Mouse (Mus musculus) liver, embryonic 14.5 days (tissue): ENCODE results near the gene Lim2. TPM values are rescaled to one million over a fixed set of nuclear protein-coding genes. Genes with fewer than 3 reads are reported as not detected.
A peak's percentile ranks its signal among the peaks of the same experiment; 100 is the strongest.

Experiments used
- ATAC-seq: fragments of 200-750 bp; cut with Nextera tagmentation; 2 replicates; pipeline ENCODE4 v1.8.0; 2017; ENCODE audit warnings: moderate number of reproducible peaks, mild to moderate bottlenecking, moderate library complexity; ENCODE audit not compliant: insufficient read depth
- DNase-seq, 3 experiments: peaks; one replicate each; pipeline ENCODE4 v3.0.0-alpha.2; 2012 to 2013; ENCODE audit warnings: low read depth in 3 of 3, low spot score in 3 of 3
- H3K27ac ChIP-seq: fragments of 300-500 bp; sonication (generic); 2 replicates; pipeline ENCODE4 v1.5.1; 2014; ENCODE audit warnings: moderate library complexity, mild to moderate bottlenecking, control low read depth, inconsistent platforms
- H3K27me3 ChIP-seq: fragments of 300-500 bp; sonication (generic); 2 replicates; pipeline ENCODE4 v1.6.1; 2014; ENCODE audit warnings: mild to moderate bottlenecking, low read length, moderate library complexity; ENCODE audit not compliant: control insufficient read depth, insufficient read depth
- H3K36me3 ChIP-seq: fragments of 300-500 bp; sonication (generic); replicated peaks from 2 replicates; pipeline ENCODE4 v1.6.1; 2014; ENCODE audit warnings: low read depth; ENCODE audit not compliant: control insufficient read depth, insufficient read depth
- H3K4me1 ChIP-seq, 2 experiments: fragments of 200-500 bp in 1 of 2; fragments of 300-500 bp in 1 of 2; sonication (generic) in 1 of 2; replicated peaks; 2 replicates each; pipeline ENCODE4 v1.6.1; 2012 to 2014; ENCODE audit warnings: antibody characterized with exemption in 1 of 2, inconsistent platforms in 1 of 2, low read length in 1 of 2; ENCODE audit not compliant: control insufficient read depth in 2 of 2, insufficient read depth in 2 of 2
- H3K4me2 ChIP-seq: fragments of 300-500 bp; sonication (generic); 2 replicates; pipeline ENCODE4 v1.6.1; 2014; ENCODE audit warnings: low read depth, mild to moderate bottlenecking, control low read depth, moderate library complexity
- H3K4me3 ChIP-seq, 2 experiments: fragments of 200-500 bp in 1 of 2; fragments of 300-500 bp in 1 of 2; sonication (generic) in 1 of 2; 2 replicates each; pipeline ENCODE4 v1.5.1; 2012 to 2014; ENCODE audit warnings: low read depth in 2 of 2, low read length in 2 of 2, mild to moderate bottlenecking in 2 of 2, control low read depth in 1 of 2, inconsistent platforms in 1 of 2, moderate library complexity in 1 of 2; ENCODE audit not compliant: insufficient read depth in 1 of 2
- H3K9ac ChIP-seq: fragments of 300-500 bp; sonication (generic); replicated peaks from 2 replicates; pipeline ENCODE4 v1.6.1; 2014; ENCODE audit warnings: mild to moderate bottlenecking, control low read depth, moderate library complexity
- H3K9me3 ChIP-seq: fragments of 300-500 bp; sonication (generic); 2 replicates; pipeline ENCODE4 v1.6.1; 2016; ENCODE audit warnings: low read length, mixed read lengths; ENCODE audit not compliant: control insufficient read depth
- CTCF ChIP-seq: IDR thresholded peaks from 2 replicates; pipeline ENCODE4 v1.5.1; 2016; ENCODE audit warnings: antibody characterized with exemption, low read depth, control low read depth
- EP300 ChIP-seq: IDR thresholded peaks from 2 replicates; pipeline ENCODE4 v1.6.1; 2016; ENCODE audit warnings: antibody characterized with exemption, low read depth
- WGBS: fragments of 180-500 bp; shearing (Covaris S2); extraction: QIAGEN DNeasy Blood & Tissue Kit; methylation state at CpG from one replicate; pipeline ENCODE4 v1.1.7; 2014; ENCODE audit not compliant: insufficient replicate concordance; 5-methylcytosine and 5-hydroxymethylcytosine counted together
- polyA plus RNA-seq, 2 experiments: library from polyadenylated mRNA; depleted of rRNA in 1 of 2; stranded (reverse) in 1 of 2; unstranded in 1 of 2; fragments of >200 nt; fragmentation: Nextera tagmentation in 1 of 2; extraction: Ambion mirVana in 1 of 2; gene quantifications; 2 replicates each; pipeline versions ENCODE4 v1.2.1 to v1.2.3; 2012 to 2014

Gene Lim2
- polyA plus RNA-seq, 2 experiments, result 0.07 to 0.08 TPM

DNA sequence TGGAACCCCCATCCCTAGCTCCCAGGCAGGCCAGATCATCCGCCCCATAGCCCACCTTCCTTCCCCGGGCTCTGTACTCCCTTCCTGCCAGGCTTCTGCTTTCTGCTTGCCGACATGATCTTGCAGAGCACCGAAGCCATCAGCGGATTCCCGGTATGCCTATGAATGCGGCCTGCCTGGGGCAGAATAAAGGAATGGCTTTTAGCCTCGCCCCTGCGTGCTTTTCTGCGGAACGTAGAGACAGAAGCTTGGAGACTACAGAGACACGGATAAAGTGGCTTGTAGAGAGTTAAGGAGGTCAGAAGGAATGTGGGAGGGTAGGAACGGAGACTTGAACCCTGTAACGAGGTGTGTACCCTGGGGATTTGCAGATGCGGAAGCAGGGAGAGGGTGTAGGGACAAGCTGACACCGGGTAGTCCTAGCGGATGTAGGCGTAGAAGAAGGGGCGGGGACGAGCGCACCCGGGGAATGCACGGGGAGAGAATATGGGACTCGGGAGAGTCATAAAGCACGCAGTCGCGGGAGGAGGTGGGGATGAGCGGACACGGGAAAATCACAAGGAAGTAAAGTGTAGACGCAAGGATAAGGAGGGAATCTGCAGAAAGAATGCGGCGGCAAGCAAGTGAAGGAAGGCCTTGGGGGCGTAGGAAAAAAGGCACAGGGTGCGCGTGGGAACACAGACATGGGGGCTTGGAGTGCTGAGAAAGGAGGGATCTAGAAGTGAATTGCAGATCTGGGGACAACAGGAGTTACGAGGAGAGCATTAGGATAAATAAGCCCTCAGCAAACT is 15.9 kb downstream of the Lim2 start:
- Histone ChIP-seq H3K27me3 (no peaks in the 10 kb centered on the region), H3K9ac (peak overlapping the region; percentile 74), H3K27ac (peak overlapping the region; percentile 70), H3K4me3 (peak overlapping the region; percentile 71 to 74), H3K36me3 (no peaks in the 10 kb centered on the region), H3K9me3 (no peaks in the 10 kb centered on the region), H3K4me2 (peak overlapping the region; percentile 99), H3K4me1 (peaks cover 4 to 22% of the 10 kb centered on the region in 2 experiments; a peak in 3 of 4 replicates)
- TF ChIP-seq CTCF (no peak), EP300 (no peak)
- under 1% methylated on average over 36 of the region's 36 CpGs for WGBS
- ATAC-seq (peak; percentile 85), DNase-seq (peak; percentile 45 to 61 (median 47))

DNA sequence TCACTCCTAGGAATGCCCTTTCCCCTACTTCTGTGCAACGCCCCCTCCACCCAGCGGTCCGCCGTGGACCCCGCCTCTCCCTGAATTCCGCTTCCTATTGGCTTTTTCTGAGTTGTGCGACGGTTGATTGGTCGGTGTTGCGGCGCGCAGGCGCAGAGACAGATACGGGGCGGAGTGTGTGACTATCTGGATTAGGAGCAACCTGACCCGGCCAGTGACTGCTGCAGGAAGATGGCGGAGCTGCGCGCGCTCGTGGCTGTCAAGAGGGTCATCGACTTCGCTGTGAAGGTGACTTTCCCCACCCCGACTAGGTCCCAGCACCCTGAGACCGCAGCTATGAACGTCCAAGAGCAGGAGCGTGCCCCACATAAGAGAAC is 16.4 kb downstream of the Lim2 start, which contains the start of the genes Etfb and Gm45233:
Gene Etfb (plus strand): TSS at position 167 of the 377 bp plus-strand sequence.
Gene Gm45233 (plus strand): TSS at position 212 of the 377 bp plus-strand sequence.
- ATAC-seq, result peak; percentile 97
- H3K9ac ChIP-seq, result peak within 1 kb of the TSS; percentile 74

DNA sequence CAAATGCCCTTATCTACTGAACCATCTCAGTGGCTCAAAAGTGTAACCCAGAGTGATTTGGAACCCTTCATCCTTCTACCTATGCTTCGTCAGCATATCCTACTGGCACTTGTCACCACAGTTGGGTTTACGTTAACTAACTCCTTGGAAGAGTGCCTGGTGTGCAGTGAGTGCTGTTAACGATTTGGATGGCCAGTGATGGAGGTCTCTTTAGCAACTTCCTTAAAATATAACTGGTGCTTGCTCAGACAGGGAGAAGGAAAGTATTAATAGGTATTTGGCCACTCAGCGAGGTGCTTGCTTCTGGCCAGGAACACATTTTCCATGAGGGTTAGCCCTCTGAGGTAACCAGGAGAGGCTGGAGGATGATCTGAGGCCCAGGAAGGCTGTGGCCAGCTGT is 20.3 kb downstream of the Lim2 start:
- Histone ChIP-seq H3K27ac (no peak overlapping the region), H3K4me3 (no peak overlapping the region), H3K27me3 (no peaks in the 10 kb centered on the region), H3K9ac (no peak overlapping the region), H3K9me3 (no peaks in the 10 kb centered on the region), H3K4me1 (peaks cover 4 to 17% of the 10 kb centered on the region in 2 experiments; a peak in 3 of 4 replicates), H3K4me2 (no peak overlapping the region), H3K36me3 (no peaks in the 10 kb centered on the region)
- ATAC-seq, result no peak
- TF ChIP-seq CTCF (no peak), EP300 (no peak)
- WGBS, result 56% methylated on average over 4 of the region's 4 CpGs
- DNase-seq, result no peak

More for the DNA sequence above, 16.4 kb downstream of the Lim2 start, which contains the start of the genes Etfb and Gm45233:
- no peaks in the 10 kb centered on the region for H3K36me3 ChIP-seq
- peaks cover 4 to 24% of the 10 kb centered on the region in 2 experiments; a peak in 3 of 4 replicates for H3K4me1 ChIP-seq
- no peaks in the 10 kb centered on the region for H3K27me3 ChIP-seq
- no peaks in the 10 kb centered on the region for H3K9me3 ChIP-seq
- peak within 1 kb of the TSS; percentile 70 for H3K27ac ChIP-seq
- TF ChIP-seq CTCF, result peak; percentile 26; the same call in 1 of the 2 replicates
- no peak for TF ChIP-seq EP300
- peak; percentile 89 to 91 (median 91) for DNase-seq
- H3K4me3 ChIP-seq, result peak within 1 kb of the TSS; percentile 74 to 76
- under 1% methylated on average over 27 of the region's 27 CpGs for WGBS
- H3K4me2 ChIP-seq, result peak within 1 kb of the TSS; percentile 99

DNA sequence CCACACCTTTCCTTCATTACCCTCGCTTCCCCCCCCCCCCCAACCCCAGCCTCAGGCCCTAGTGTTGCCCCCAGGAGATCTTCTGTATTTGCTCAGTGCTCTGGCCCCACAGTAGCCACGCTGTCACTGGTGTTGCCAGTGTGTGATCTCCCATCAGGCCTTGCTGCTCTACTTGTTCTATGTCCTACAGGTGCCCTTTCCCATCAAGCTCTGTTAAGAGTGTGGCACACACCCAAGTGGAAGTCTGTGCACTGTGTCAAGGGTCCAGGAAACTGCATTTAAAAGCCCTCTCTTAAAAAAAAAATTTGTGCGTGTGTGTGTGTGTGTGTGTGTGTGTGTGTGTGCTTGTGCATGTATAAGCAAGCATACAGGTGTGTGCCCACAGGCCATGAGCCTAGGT is 20.8 kb downstream of the Lim2 start:
- no peak overlapping the region for H3K27ac ChIP-seq
- H3K36me3 ChIP-seq, result no peaks in the 10 kb centered on the region; the same call in 1 of the 2 replicates
- TF ChIP-seq EP300 (no peak), CTCF (no peak)
- no peak for ATAC-seq
- H3K4me1 ChIP-seq, result peaks cover 4 to 13% of the 10 kb centered on the region in 2 experiments; a peak in 2 of 4 replicates
- H3K4me3 ChIP-seq, result no peak overlapping the region
- H3K9me3 ChIP-seq, result no peaks in the 10 kb centered on the region
- no peaks in the 10 kb centered on the region for H3K27me3 ChIP-seq
- 84% methylated on average over 2 of the region's 3 CpGs for WGBS
- H3K9ac ChIP-seq, result no peak overlapping the region
- H3K4me2 ChIP-seq, result no peak overlapping the region
- no peak for DNase-seq

DNA sequence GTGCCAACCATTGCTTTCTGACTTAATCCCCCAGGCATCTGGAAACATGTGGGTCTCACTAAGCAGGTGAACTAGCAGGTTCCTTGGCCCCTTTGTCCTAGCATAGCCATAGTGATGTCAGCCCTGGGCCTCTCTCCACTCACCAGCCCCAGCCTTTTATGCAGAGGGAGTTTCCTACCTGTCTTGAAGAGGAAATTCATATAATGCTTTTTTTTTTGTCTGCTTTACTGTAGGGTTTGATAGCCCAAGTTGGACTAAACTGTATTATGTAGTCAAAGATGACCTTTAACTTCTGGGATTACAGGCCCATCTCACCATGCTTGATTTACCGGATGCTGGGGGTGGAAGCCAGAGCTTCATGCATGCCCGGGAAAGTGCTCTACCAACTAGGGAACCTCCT is 22.3 kb downstream of the Lim2 start:
- Histone ChIP-seq H3K4me2 (no peak overlapping the region), H3K27me3 (no peaks in the 10 kb centered on the region), H3K4me3 (no peak overlapping the region), H3K9ac (no peak overlapping the region), H3K4me1 (peaks cover under 1 to 8% of the 10 kb centered on the region in 2 experiments; a peak in 2 of 4 replicates), H3K9me3 (no peaks in the 10 kb centered on the region), H3K36me3 (peaks cover 2% of the 10 kb centered on the region; the same call in 1 of the 2 replicates), H3K27ac (no peak overlapping the region)
- DNase-seq, result no peak
- TF ChIP-seq EP300 (no peak), CTCF (no peak)
- WGBS, result 79% methylated on average over 2 of the region's 2 CpGs
- no peak for ATAC-seq
